Mouse (Mus musculus) MEL (cell line): ENCODE measurements around the gene Hoxa9. TPM values are rescaled to one million over a fixed set of nuclear protein-coding genes. Genes with fewer than 3 reads are reported as not detected.

ENCODE experiments used
- DNase-seq: peaks from one replicate; pipeline ENCODE4 v3.0.0; 2011; ENCODE audit warnings: low read depth, low spot score
- H3K27ac ChIP-seq: 2 replicates; pipeline ENCODE4 v1.5.1; 2012; ENCODE audit warnings: low read depth, mild to moderate bottlenecking, control low read depth, low read length, moderate library complexity; ENCODE audit not compliant: control insufficient read depth
- H3K27me3 ChIP-seq, 2 experiments: fragments of 150-350 bp in 1 of 2; sonication (generic) in 1 of 2; 2 replicates each; pipeline ENCODE4 v1.6.1; 2012; ENCODE audit warnings: low read length in 2 of 2, mild to moderate bottlenecking in 2 of 2, improper control_type of control experiment in 1 of 2, moderate library complexity in 1 of 2; ENCODE audit not compliant: insufficient read depth in 2 of 2, control insufficient read depth in 1 of 2
- H3K36me3 ChIP-seq, 2 experiments: 2 replicates each; pipeline ENCODE4 v1.6.1; 2012 to 2014; ENCODE audit warnings: low read length in 2 of 2, improper control_type of control experiment in 1 of 2, inconsistent platforms in 1 of 2, mild to moderate bottlenecking in 1 of 2; ENCODE audit not compliant: insufficient read depth in 2 of 2, control insufficient read depth in 1 of 2
- H3K4me1 ChIP-seq, 2 experiments: fragments of 150-350 bp in 1 of 2; sonication (generic) in 1 of 2; 2 replicates each; pipeline ENCODE4 v1.6.1; 2012; ENCODE audit warnings: low read length in 2 of 2, improper control_type of control experiment in 1 of 2, mild to moderate bottlenecking in 1 of 2; ENCODE audit not compliant: insufficient read depth in 2 of 2, control insufficient read depth in 1 of 2
- H3K4me3 ChIP-seq, 2 experiments: fragments of 150-350 bp in 1 of 2; sonication (generic) in 1 of 2; 2 replicates each; pipeline ENCODE4 v1.5.1; 2012; ENCODE audit warnings: low read depth in 2 of 2, low read length in 2 of 2, mild to moderate bottlenecking in 2 of 2, moderate library complexity in 2 of 2, control low read depth in 1 of 2, improper control_type of control experiment in 1 of 2; ENCODE audit not compliant: control insufficient read depth in 1 of 2, insufficient read depth in 1 of 2
- H3K79me2 ChIP-seq: 2 replicates; pipeline ENCODE4 v1.6.1; 2012; ENCODE audit warnings: mild to moderate bottlenecking, low read length, moderate library complexity; ENCODE audit not compliant: control insufficient read depth, poor library complexity, insufficient read depth
- H3K9ac ChIP-seq: 2 replicates; pipeline ENCODE4 v1.6.1; 2012; ENCODE audit warnings: low read depth, mild to moderate bottlenecking, control low read depth, low read length, moderate library complexity; ENCODE audit not compliant: control insufficient read depth, poor library complexity, severe bottlenecking
- H3K9me3 ChIP-seq: fragments of 150-350 bp; sonication (generic); replicated peaks from 2 replicates; pipeline ENCODE4 v1.6.1; 2012; ENCODE audit warnings: mild to moderate bottlenecking, low read length, improper control_type of control experiment, moderate library complexity; ENCODE audit not compliant: insufficient read depth
- BHLHE40 ChIP-seq: IDR thresholded peaks from 2 replicates; pipeline ENCODE4 v1.6.1; 2012; ENCODE audit warnings: low read depth, mild to moderate bottlenecking, inconsistent platforms, low read length, improper control_type of control experiment, borderline replicate concordance
- CHD1 ChIP-seq: IDR thresholded peaks from 2 replicates; pipeline ENCODE4 v1.6.1; 2012; ENCODE audit warnings: low read depth, mild to moderate bottlenecking, inconsistent platforms, low read length, improper control_type of control experiment
- CHD2 ChIP-seq: IDR thresholded peaks from 2 replicates; pipeline ENCODE4 v1.6.1; 2011; ENCODE audit warnings: low read length, improper control_type of control experiment
- CTCF ChIP-seq, 3 experiments: IDR thresholded peaks in 2 of 3; conservative IDR thresholded peaks in 1 of 3; 2 replicates each; pipeline ENCODE4 v1.5.1; 2011 to 2012; ENCODE audit warnings: low read length in 3 of 3, low read depth in 2 of 3, mild to moderate bottlenecking in 2 of 3, improper control_type of control experiment in 1 of 3, inconsistent platforms in 1 of 3, mixed read lengths in 1 of 3, moderate library complexity in 1 of 3; ENCODE audit not compliant: control insufficient read depth in 1 of 3, insufficient read depth in 1 of 3, poor library complexity in 1 of 3, severe bottlenecking in 1 of 3
- ELF1 ChIP-seq: IDR thresholded peaks from 2 replicates; pipeline ENCODE4 v1.6.1; 2014; ENCODE audit warnings: low read depth, mild to moderate bottlenecking, inconsistent platforms, low read length, improper control_type of control experiment, moderate library complexity
- EP300 ChIP-seq, 2 experiments: IDR thresholded peaks; 2 replicates each; pipeline ENCODE4 v1.6.1; 2011; ENCODE audit warnings: improper control_type of control experiment in 2 of 2, low read length in 2 of 2, low read depth in 1 of 2, mild to moderate bottlenecking in 1 of 2
- ETS1 ChIP-seq: IDR thresholded peaks from 2 replicates; pipeline ENCODE4 v1.6.1; 2012; ENCODE audit warnings: low read depth, mild to moderate bottlenecking, inconsistent platforms, low read length, improper control_type of control experiment, moderate library complexity
- HCFC1 ChIP-seq: IDR thresholded peaks from 2 replicates; pipeline ENCODE4 v1.6.1; 2012; ENCODE audit warnings: low read depth, mild to moderate bottlenecking, inconsistent platforms, low read length, improper control_type of control experiment, moderate library complexity
- JUND ChIP-seq: IDR thresholded peaks from 2 replicates; pipeline ENCODE4 v1.6.1; 2011; ENCODE audit warnings: low read depth, mild to moderate bottlenecking, improper control_type of control experiment, low read length
- KAT2A ChIP-seq: conservative IDR thresholded peaks from 2 replicates; pipeline ENCODE4 v1.6.1; 2012; ENCODE audit warnings: low read depth, low read length, improper control_type of control experiment, inconsistent platforms
- MAZ ChIP-seq: IDR thresholded peaks from 2 replicates; pipeline ENCODE4 v1.6.1; 2012; ENCODE audit warnings: low read depth, mild to moderate bottlenecking, inconsistent platforms, low read length, improper control_type of control experiment
- MEF2A ChIP-seq: IDR thresholded peaks from 2 replicates; pipeline ENCODE4 v1.6.1; 2014; ENCODE audit warnings: low read depth, mild to moderate bottlenecking, inconsistent platforms, low read length, improper control_type of control experiment; ENCODE audit not compliant: poor library complexity, insufficient replicate concordance, severe bottlenecking; ENCODE audit errors: extremely low read depth
- MXI1 ChIP-seq: IDR thresholded peaks from 2 replicates; pipeline ENCODE4 v1.6.1; 2011; ENCODE audit warnings: mild to moderate bottlenecking, low read depth, low read length, improper control_type of control experiment
- MYC ChIP-seq: IDR thresholded peaks from 2 replicates; pipeline ENCODE4 v1.6.1; 2011; ENCODE audit warnings: low read depth, mild to moderate bottlenecking, low read length, improper control_type of control experiment, moderate library complexity
- NRF1 ChIP-seq: IDR thresholded peaks from 2 replicates; pipeline ENCODE4 v1.6.1; 2014; ENCODE audit warnings: low read depth, mild to moderate bottlenecking, inconsistent platforms, low read length, improper control_type of control experiment, moderate library complexity; ENCODE audit not compliant: poor library complexity, insufficient read depth, severe bottlenecking
- POLR2AphosphoS2 ChIP-seq: IDR thresholded peaks from 2 replicates; pipeline ENCODE4 v1.6.1; 2011; ENCODE audit warnings: low read length, improper control_type of control experiment
- POLR2AphosphoS5 ChIP-seq: IDR thresholded peaks from 2 replicates; pipeline ENCODE4 v1.6.1; 2012; ENCODE audit warnings: low read depth, borderline replicate concordance, mild to moderate bottlenecking, inconsistent platforms, low read length, moderate library complexity, mixed read lengths
- SIN3A ChIP-seq: IDR thresholded peaks from 2 replicates; pipeline ENCODE4 v1.6.1; 2012; ENCODE audit warnings: low read length, improper control_type of control experiment, inconsistent platforms
- SMC3 ChIP-seq: IDR thresholded peaks from 2 replicates; pipeline ENCODE4 v1.6.1; 2011; ENCODE audit warnings: low read depth, low read length, improper control_type of control experiment
- TBP ChIP-seq: IDR thresholded peaks from 2 replicates; pipeline ENCODE4 v1.8.0; 2011; ENCODE audit warnings: low read depth, low read length, improper control_type of control experiment
- UBTF ChIP-seq: IDR thresholded peaks from 2 replicates; pipeline ENCODE4 v1.6.1; 2012; ENCODE audit warnings: low read depth, mild to moderate bottlenecking, inconsistent platforms, low read length, improper control_type of control experiment, moderate library complexity, borderline replicate concordance; ENCODE audit not compliant: insufficient read depth
- USF1 ChIP-seq: IDR thresholded peaks from 2 replicates; pipeline ENCODE4 v1.6.1; 2014; ENCODE audit warnings: low read depth, mild to moderate bottlenecking, inconsistent platforms, low read length, improper control_type of control experiment, moderate library complexity
- ZC3H11A ChIP-seq: IDR thresholded peaks from 2 replicates; pipeline ENCODE4 v1.6.1; 2012; ENCODE audit warnings: low read depth, mild to moderate bottlenecking, inconsistent platforms, low read length, improper control_type of control experiment
- ZNF384 ChIP-seq: IDR thresholded peaks from 2 replicates; pipeline ENCODE4 v1.6.1; 2012; ENCODE audit warnings: low read depth, mild to moderate bottlenecking, inconsistent platforms, low read length, improper control_type of control experiment
- polyA plus RNA-seq, 2 experiments: library from polyadenylated mRNA; stranded (reverse) in 1 of 2; unstranded in 1 of 2; fragments of >175 nt in 1 of 2; fragments of >200 nt in 1 of 2; gene quantifications; 2 replicates each; pipeline versions ENCODE4 v1.2.1 to v1.2.4; 2012; ENCODE audit warnings: low replicate concordance in 2 of 2, low read depth in 1 of 2; ENCODE audit not compliant: insufficient read length in 2 of 2, insufficient read depth in 1 of 2, missing spikeins in 1 of 2
- total RNA-seq: library from RNA; depleted of rRNA; stranded (reverse); fragments of 300-350 nt; gene quantifications from 2 replicates; pipeline ENCODE4 v1.2.3, GENCODE M21; 2012

Hoxa9 gene
- total and polyA plus RNA-seq, 3 experiments, result not detected

DNA sequence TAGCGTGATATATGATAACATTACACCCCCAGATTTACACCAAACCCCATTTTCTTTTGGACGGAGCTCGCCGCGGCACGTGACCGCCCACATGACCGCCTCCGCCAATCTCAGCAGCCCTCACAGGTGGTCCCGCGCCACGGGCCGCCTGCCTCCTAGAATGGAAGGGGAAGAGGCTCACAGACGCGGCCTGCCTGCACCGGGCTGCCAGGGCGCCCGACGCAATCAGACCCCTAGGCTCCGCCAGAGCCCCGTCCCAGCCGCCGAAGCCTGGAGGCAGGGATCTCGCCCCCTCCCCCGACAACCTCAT, 13.5 kb downstream of the Hoxa9 start:
- Histone ChIP-seq H3K4me1 (no peaks in the 10 kb centered on the region), H3K9me3 (no peaks in the 10 kb centered on the region), H3K4me3 (no peak overlapping the region)
- TF ChIP-seq UBTF (no peak), CTCF (IDR thresholded peaks at IDR 0.05 in 2 of 3, conservative IDR thresholded peaks at IDR 0.05 in 1 of 3; ENCODE audit: control insufficient read depth in 1 of 3, insufficient read depth in 1 of 3, low read depth in 2 of 3, low read length in 3 of 3, poor library complexity in 1 of 3, severe bottlenecking in 1 of 3) (no peak), JUND (no peak), MAZ (no peak), CHD2 (no peak), SIN3A (no peak), TBP (no peak), SMC3 (no peak), ETS1 (no peak), BHLHE40 (no peak), ELF1 (no peak), NRF1 (no peak), POLR2AphosphoS2 (no peak), ZC3H11A (no peak), EP300 (IDR thresholded peaks at IDR 0.05; ENCODE audit: low read depth in 1 of 2, low read length in 2 of 2) (no peak), USF1 (no peak), POLR2AphosphoS5 (no peak), MEF2A (no peak), HCFC1 (no peak)
- TF ChIP-seq, all 39 proteins: peak for 0
- no peak overlapping the region for H3K27ac ChIP-seq
- no peaks in the 10 kb centered on the region for H3K27me3 ChIP-seq
- no peak overlapping the region for H3K9ac ChIP-seq
- H3K79me2 ChIP-seq, result no peaks in the 10 kb centered on the region
- DNase-seq, result no peak
- H3K36me3 ChIP-seq, result no peaks in the 10 kb centered on the region

DNA sequence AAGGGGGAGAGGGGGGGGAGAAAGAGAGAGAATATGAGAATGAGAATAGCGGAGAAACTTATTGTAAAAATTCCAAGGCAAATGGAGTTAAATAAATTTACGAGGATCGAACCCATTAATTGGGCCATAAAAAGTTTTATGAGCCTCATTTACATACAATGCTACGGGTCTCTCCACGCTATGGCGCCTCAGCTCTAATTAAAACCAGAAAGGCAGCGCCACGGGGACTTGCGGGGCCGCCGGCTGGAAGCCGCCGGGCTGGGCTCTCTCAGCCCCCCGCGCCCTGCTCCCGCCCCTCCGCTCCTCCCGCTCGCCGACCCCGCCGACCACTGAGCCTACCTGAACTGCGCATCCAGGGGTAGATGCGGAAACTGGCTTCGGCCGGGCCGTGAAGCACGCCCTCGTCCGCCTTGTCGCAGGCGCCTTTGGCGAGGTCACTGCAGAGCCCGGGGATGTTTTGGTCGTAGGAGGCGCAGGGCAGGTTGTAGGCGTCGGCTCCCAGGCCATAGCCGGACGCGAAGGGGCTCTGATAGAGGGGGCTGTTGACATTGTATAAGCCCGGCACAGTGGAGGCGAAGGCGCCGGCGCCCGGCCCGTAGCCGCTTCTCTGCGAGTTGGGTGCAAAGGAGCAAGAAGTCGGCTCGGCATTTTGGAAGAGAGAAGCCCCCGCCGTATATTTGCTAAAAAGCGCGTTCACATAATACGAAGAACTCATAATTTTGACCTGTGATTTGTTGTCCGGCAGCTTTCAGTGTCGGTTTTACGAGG, 14.0 kb downstream of the Hoxa9 start:
- no peaks in the 10 kb centered on the region for H3K4me1 ChIP-seq
- no peak overlapping the region for H3K9ac ChIP-seq
- no peaks in the 10 kb centered on the region for H3K36me3 ChIP-seq
- TF ChIP-seq ZNF384 (no peak), CHD1 (no peak), KAT2A (no peak), MAZ (no peak), HCFC1 (no peak), MXI1 (no peak), MYC (no peak)
- DNase-seq, result no peak
- H3K9me3 ChIP-seq, result no peaks in the 10 kb centered on the region
- H3K4me3 ChIP-seq, result no peak overlapping the region
- no peaks in the 10 kb centered on the region for H3K27me3 ChIP-seq
- no peak overlapping the region for H3K27ac ChIP-seq
- H3K79me2 ChIP-seq, result no peaks in the 10 kb centered on the region
